Mouse (Mus musculus) forelimb bud, embryonic 11.5 days (tissue): ENCODE results near the gene Wfdc10.
A peak's percentile ranks its signal among the peaks of the same experiment; 100 is the strongest.
"Not testable (repeated sequence)": the region's sequence is repeated elsewhere in the genome, so short reads cannot be mapped to it uniquely, and the experiment has no call there.

Experiments used
- DNase-seq: peaks from one replicate; pipeline ENCODE4 v3.0.0-alpha.2; 2012; ENCODE audit warnings: low read depth, low spot score

Wfdc10 gene

DNA sequence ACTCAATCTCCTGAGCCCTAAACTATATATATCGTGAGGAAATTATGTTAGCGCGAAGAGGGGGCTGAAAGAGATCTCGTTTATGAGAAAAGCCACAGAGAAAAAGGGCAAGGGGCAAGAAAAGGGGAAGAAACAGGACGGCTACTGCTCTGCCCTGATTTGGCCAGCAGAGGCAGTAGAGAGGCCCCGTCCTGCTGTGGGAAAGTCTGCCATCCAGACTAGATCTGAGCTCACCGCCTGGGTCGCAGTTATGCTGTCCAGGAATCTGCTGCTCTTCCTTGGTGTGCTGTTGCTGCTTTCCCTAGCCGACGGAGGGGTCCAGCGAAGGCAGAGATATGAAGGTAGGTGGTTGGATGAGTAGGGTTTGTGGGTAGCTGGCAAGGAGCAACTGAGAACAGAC lies at the start of gene Wfdc10:
Gene Wfdc10 (plus strand): TSS at position 189 of the 400 bp plus-strand sequence.
- DNase-seq = peak; percentile 44

DNA sequence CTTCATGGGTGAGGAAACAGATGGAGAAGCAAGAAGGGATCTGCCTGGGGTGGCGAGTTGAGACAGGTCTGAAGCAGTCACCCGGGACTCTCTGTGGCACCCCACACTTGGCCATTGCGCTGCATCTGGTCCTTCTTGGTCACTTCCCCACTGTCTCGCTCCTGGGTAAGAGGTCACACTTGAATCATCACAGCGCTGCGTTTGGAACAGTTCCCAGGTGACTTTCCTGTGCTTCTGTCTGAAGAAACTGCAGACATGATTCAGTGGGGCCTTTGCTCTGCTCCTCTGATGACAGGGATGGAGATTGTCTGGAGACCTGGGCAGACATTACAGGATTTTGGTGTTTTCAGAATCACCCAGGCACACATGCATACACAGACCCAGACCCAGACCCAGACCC lies 47.1 kb upstream of the Wfdc10 start:
- DNase-seq = no peak

DNA sequence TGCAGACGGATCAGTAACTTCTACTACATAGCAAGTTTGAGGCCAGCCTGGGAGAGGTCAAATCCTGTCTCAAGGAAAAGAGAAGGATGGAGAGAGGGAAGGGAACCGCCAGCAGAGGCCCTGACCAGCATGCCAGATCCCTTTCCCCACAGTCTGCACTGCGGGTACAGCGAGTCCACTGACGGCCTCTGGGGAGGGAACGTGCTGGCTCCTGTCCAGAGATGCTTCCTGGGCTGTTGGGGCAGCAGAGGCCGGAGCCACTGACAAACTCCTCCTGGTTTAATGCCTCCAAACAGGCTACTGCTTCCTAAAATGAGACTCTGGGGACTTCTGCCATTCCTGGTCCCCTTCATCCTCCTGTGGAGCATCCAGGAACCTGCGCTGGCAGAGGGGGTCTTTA lies 42.4 kb upstream of the Wfdc10 start, which contains the start of the genes Wfdc6b and Wfdc8:
Gene Wfdc6b (plus strand): TSS at position 52 of the 400 bp plus-strand sequence.
Gene Wfdc8 (minus strand): TSS at position 156 of the 400 bp plus-strand sequence.
- not testable (repeated sequence) for DNase-seq

DNA sequence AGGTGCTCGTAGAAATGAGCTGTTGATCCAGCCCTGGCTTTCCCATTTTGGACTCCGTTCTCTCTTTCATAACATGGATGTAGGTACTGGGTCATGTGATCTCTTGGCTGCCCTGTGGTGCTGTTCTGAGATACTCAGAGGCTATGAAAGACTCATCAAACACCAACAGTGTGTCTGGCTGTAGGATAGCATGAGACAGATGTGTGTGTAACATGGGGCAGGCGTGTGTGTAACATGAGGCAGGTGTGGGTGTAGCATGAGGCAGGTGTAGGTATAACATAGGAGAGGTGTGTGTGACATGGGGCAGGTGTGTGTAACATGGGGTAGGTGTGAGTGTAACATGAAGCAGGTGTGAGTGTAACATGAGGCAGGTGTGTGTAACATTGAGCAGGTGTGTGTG lies 40.5 kb upstream of the Wfdc10 start:
- DNase-seq = no peak

- DNase-seq = no peak
These were observed 36.8 kb upstream of the Wfdc10 start for GRCm38 (mm10) chr2:164619050-164619449.

DNA sequence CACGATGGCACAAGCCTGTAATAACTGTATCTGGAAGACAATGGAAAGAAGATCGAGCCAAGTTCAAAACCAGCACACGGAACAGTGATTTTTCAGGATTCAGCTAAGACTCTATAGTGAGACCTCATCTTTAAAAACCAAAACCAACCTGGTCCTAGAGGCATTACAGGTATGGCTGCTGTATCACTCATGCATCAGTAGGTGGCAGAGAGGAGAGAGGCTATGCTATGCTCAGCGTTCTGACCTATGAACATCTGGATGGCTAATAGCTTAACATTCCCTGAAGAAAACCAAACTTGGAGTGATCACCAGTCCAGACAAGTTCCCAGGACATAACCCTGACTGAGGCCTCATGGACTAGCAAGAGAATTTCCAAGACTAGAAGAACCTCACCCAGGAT lies 34.1 kb upstream of the Wfdc10 start:
- DNase-seq = no peak

GRCm38 (mm10) chr2:164635266-164635665 lies 20.6 kb upstream of the Wfdc10 start:
- DNase-seq = no peak

GRCm38 (mm10) chr2:164638696-164639095 lies 17.1 kb upstream of the Wfdc10 start, which contains the start of gene Wfdc16:
Gene Wfdc16 (minus strand): TSS chr2:164638796.
- DNase-seq = no peak

GRCm38 (mm10) chr2:164641129-164641528 lies 14.7 kb upstream of the Wfdc10 start:
- no peak for DNase-seq

DNA sequence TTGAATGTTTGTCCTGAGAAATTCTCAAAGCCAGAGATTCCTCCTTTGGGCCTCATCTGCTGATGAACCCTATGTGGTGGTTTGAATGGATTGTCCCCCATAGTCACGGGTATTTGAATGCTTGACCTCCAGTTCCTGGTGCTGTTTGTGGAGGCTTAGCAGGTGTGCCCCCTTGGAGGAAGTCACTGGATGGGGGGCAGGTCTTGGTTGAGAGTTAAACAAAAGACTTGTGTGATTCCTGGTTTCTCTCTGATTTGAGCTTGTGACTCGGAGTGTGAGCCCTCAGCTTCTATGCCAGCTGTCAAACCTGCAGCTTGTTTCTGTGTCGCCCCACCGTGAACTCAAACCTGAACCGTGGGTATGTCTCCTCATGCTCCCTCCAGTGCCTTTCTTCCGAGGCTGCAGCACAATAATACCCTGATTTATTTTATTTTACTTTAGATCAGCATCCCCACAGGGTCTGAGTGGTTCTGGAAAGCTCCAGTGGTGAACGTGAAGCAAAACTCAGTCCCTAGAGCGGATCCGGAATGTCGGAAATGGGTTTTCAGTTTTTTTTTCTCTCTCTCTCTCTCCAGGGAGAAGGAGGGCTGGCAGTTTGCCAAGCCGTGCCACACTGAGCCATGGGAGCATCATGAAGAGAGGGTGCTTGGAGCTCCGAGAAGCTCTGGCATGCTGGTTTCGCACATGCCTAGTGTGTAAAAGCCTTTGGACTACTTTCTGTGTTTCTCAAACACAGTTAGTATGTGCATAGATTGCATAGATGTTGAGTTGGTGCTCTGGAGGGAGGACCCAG lies 13.8 kb upstream of the Wfdc10 start:
- no peak for DNase-seq

DNA sequence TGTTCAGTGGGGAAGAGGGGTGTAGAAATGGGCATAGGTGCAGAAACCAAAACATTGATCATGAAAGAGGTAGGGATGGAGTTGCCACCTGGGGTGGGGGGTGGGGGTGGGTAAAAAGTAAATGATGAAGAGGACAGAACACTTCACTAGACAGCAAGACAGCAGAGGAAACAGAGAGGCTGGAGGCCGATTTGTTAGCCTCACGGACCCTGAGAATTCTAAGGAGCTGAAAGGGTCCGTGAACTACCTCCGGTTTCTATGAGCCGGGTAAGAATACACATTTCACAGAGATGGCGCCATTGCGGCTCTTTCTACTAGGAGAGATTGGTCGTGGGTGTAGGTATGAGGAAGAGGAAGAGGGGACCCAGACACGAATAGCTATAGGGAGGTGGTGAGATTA lies 637 bp downstream of the Wfdc10 start, which contains the start of gene Wfdc9:
Gene Wfdc9 (minus strand): TSS at position 101 of the 400 bp plus-strand sequence.
- no peak for DNase-seq

GRCm38 (mm10) chr2:164664851-164665250 lies 9.0 kb downstream of the Wfdc10 start:
- DNase-seq = no peak

DNA sequence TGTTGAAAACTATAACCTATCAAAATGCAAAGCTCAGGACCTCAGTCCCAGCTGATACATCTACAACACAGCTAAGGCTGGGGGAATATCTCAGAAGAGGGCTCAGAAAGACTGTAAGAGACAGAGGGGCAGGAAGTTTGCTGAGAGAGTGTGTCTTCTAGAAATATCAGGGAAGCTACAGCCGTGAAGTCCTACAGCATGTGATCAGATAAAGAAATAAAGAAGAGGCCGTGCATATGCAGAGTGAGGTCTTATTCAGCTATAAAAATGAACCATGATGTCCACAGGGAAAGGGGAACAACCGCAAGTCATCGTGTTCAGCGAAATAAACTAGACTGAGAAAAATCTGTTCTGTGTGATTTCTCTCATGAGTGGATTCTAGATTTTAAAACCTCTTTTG lies 14.4 kb downstream of the Wfdc10 start:
- no peak for DNase-seq

DNA sequence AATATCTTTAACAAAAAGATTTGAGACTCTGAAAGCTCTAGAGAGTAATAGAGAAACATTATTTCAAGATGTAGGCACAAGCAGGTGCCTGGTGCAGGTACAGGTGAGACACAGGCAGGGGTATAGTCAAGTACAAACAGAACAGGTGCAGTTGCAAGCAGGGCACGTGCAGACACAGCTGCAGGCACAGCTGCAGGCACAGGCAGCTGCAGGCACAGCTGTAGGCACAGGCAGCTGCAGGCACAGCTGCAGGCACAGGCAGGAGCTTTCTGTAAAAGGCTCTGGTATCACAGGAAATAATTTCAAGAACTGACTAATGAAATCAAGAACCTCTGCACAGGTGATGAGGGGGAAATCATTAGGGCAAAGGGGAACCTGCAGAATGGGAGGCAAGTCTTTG lies 15.1 kb downstream of the Wfdc10 start:
- no peak for DNase-seq

DNA sequence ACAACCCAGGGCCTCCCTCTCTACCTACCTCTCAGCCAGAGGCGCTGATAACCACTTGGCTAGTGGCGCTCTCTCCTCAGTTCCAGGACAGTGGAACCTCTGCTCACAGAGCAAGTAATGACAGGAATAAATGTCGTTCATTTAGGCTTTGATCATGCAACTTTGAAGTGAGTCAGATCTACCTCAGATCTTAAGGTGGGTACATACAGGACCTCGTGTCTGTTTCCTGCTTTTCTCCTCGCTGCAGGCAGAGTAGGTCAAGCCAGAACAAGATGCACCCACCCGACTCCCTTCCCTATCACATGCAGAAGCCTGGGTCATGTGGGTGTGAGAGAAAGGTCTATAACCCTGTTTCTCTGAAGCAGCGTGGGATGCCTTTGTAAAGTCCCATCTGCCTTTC lies 18.1 kb downstream of the Wfdc10 start, which contains the start of gene Wfdc11:
Gene Wfdc11 (minus strand): TSS at position 101 of the 400 bp plus-strand sequence.
- no peak for DNase-seq

DNA sequence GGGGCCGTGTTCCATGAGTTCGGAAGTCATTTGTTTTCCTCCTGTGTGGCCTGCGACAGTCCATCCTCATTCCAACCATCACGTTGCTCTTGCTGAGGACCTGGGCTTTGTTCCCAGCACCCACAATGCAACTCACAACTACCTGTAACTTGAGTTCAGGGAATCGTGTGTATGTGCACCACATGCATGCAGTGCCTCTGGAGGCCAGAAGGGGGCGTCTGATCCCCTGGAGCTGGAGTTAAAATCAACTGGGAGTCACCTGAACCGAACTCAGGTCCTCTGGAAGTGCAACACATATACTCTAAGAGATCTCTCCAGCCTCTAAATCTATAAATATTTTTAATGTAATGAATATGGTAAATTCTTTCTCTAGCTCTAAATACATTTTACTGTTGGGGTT lies 20.3 kb downstream of the Wfdc10 start:
- no peak for DNase-seq

DNA sequence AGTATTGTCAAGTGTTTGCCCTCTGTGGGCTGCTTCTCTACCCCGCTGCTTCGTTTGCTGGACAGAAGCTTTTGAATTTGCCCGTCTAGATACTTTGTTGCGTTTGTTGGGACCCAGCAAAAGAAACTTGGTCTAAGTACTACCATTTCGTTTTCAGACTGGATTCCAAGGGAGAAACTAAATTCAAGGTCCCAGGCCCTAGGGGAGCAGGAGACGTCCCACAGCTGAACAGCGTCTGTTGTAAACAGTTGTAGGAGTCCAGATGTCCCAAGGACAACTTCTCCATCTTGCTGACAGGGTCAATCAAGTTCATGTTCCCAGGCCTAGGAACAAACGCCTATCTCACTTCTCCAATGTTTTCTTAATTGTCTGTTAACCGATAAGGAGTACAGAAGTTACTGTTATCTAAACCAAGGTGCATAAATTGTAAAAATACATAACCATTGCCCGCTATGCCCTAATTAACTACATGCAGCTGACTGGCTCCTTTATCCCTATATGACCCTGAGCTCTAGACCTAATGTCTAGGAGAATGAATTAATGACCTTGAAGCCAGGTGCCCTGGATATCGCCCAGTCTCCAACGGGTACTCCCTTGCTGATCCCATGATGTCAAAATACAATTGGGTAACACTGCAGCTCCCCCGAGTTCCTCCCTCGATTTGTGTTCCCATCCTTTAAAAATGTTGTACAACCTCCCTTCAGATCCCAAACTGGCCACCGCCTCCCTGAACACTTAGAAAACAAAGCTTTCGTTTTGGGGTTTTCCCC lies 21.3 kb downstream of the Wfdc10 start:
- no peak for DNase-seq

DNA sequence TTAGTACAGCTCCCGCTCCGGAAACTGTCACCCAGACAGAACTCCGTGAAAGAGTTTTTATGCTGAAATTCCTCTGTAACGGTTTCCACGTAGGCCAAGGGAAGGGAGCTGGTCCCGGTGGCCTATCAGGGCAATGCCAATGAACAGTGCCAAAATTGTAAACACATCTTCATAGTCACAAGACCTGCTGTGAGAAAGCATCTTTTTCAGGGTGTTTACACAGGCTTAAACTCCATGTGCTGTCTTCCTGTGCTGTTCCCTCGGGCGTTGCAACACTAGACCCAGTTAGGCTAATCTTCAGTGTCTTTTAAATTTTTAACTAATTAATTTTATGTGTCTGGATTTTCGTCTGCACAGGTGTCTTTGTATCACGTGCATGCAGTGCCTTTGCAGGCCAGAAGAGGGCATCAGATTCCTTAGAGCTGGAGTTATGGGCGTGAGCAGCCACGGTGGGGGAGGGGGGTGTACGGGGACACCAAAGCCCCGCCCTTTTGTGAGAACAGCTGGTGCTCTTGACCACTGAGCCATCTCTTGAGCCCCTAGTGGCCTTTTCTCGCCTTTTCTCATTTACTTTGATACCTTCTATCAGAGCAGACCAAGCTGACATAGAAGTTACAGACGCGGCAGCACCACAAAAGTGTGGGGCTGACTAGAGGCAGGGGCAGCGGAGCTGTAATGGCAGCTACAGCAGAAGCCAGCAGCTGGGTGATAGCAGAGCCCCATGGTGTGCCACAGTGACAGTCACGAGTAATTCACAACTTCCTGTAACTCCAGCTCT lies 23.2 kb downstream of the Wfdc10 start:
- peak; percentile 78 for DNase-seq

- DNase-seq = no peak
These were observed 24.1 kb downstream of the Wfdc10 start for GRCm38 (mm10) chr2:164679906-164680305.

DNA sequence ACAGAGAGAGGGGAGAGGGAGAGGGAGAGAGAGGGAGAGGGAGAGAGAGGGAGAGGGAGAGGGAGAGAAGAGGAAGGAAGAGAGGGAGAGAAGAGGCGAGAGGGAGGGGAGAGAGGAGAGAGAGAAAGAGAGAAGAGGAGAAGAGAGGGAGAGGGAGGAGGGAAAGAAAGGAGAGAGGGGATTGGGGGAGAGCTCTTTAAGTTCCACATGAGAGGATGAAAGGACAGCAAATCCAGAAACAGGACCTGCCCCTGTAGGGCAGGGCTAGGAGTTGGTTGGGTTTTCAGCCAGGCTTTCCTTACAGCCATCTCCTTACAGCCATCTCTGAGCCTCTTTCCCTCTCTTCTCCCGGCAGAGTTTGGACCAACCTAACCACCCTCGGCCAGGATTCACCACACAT lies 29.0 kb downstream of the Wfdc10 start, which contains the start of gene Wfdc13:
Gene Wfdc13 (plus strand): TSS at position 301 of the 400 bp plus-strand sequence.
- no peak for DNase-seq

DNA sequence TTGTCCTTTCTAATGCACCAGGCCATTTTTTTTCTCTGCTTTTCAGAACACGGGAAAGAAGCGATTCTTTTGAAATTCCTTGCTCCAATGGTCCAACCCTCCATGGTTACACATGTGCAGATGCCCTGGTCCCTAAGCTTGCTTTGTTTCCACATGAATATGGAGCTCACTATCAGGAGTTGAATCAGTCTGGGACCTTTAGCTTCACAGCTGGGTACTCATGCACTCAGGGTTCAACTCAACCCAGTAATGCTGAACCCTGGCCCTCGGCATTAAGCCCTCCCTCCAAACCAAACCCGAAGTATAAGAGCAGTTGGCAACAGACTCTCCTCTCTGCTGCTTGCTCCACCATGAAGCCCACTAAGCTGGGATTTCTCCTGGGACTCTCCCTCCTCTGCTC lies 42.4 kb downstream of the Wfdc10 start, which contains the start of gene Spint4:
Gene Spint4 (plus strand): TSS at position 301 of the 400 bp plus-strand sequence.
- DNase-seq = no peak
